Mouse (Mus musculus) kidney, postnatal 14 days (tissue): ENCODE results near the gene Gm11939.
"Not testable (repeated sequence)": the region's sequence is repeated elsewhere in the genome, so short reads cannot be mapped to it uniquely, and the experiment has no call there.

Experiments
- DNase-seq: peaks from one replicate; pipeline ENCODE4 v3.0.0; 2022; ENCODE audit warnings: mixed read lengths

The Gm11939 gene

GRCm38 (mm10) chr11:99559366-99559765 lies at the start of gene Gm11939:
Gene Gm11939, minus strand, starts transcription at chr11:99559466.
- no peak for DNase-seq

GRCm38 (mm10) chr11:99603208-99603607 lies 43.9 kb upstream of the Gm11939 start, which contains the start of gene Gm11938:
Gene Gm11938, minus strand, starts transcription at chr11:99603308.
- not testable (repeated sequence) for DNase-seq

GRCm38 (mm10) chr11:99597742-99598141 lies 38.5 kb upstream of the Gm11939 start, which contains the start of gene Krtap9-3:
Gene Krtap9-3, minus strand, starts transcription at chr11:99598105.
- DNase-seq = not testable (repeated sequence)

- DNase-seq = no peak
These were observed 31.7 kb upstream of the Gm11939 start, which contains the start of gene Krtap1-3 for GRCm38 (mm10) chr11:99590981-99591380. Gene Krtap1-3, minus strand, starts transcription at chr11:99591339.

- DNase-seq = no peak
These were observed 25.8 kb upstream of the Gm11939 start for GRCm38 (mm10) chr11:99585096-99585495.

GRCm38 (mm10) chr11:99583245-99583704 lies 24.0 kb upstream of the Gm11939 start, which contains the start of gene Krtap1-4:
Gene Krtap1-4, minus strand, starts transcription at chr11:99583654.
- no peak for DNase-seq

- DNase-seq = no peak
These were observed 22.3 kb upstream of the Gm11939 start for GRCm38 (mm10) chr11:99581564-99581963.

- no peak for DNase-seq
These were observed 21.8 kb upstream of the Gm11939 start for GRCm38 (mm10) chr11:99581051-99581450.

- DNase-seq = no peak
These were observed 21.4 kb upstream of the Gm11939 start, which contains the start of gene Krtap1-5 for GRCm38 (mm10) chr11:99580636-99581035. Gene Krtap1-5, minus strand, starts transcription at chr11:99581016.

GRCm38 (mm10) chr11:99574106-99574505 lies 14.8 kb upstream of the Gm11939 start:
- peak; percentile 71 for DNase-seq

GRCm38 (mm10) chr11:99573164-99573563 lies 13.9 kb upstream of the Gm11939 start:
- DNase-seq = no peak

GRCm38 (mm10) chr11:99566530-99566929 lies 7.3 kb upstream of the Gm11939 start, which contains the start of gene Krtap3-1:
Gene Krtap3-1, minus strand, starts transcription at chr11:99566630.
- no peak for DNase-seq

- no peak for DNase-seq
These were observed 3.3 kb upstream of the Gm11939 start for GRCm38 (mm10) chr11:99562580-99562979.

GRCm38 (mm10) chr11:99557976-99558745 lies 1.1 kb downstream of the Gm11939 start:
- no peak for DNase-seq

GRCm38 (mm10) chr11:99556753-99557152 lies 2.5 kb downstream of the Gm11939 start, which contains the start of gene Krtap3-2:
Gene Krtap3-2, minus strand, starts transcription at chr11:99556853.
- no peak for DNase-seq

- DNase-seq = no peak
These were observed 3.1 kb downstream of the Gm11939 start for GRCm38 (mm10) chr11:99556195-99556594.

GRCm38 (mm10) chr11:99550765-99551164 lies 8.5 kb downstream of the Gm11939 start, which contains the start of gene Krtap3-3:
Gene Krtap3-3, minus strand, starts transcription at chr11:99550865.
- DNase-seq = no peak

- DNase-seq = no peak
These were observed 11.4 kb downstream of the Gm11939 start for GRCm38 (mm10) chr11:99547892-99548291.

GRCm38 (mm10) chr11:99539721-99540120 lies 19.5 kb downstream of the Gm11939 start:
- peak; percentile 39 for DNase-seq

- peak; percentile 14 for DNase-seq
These were observed 37.9 kb downstream of the Gm11939 start, which contains the start of gene Krt39 for GRCm38 (mm10) chr11:99521288-99521860. Gene Krt39, minus strand, starts transcription at chr11:99521338.

- peak; percentile 12 for DNase-seq
These were observed 45.2 kb downstream of the Gm11939 start for GRCm38 (mm10) chr11:99514098-99514497.
